Mouse (Mus musculus) T-cell, adult 66 days (primary cell): ENCODE measurements around the gene Cntn1. TPM values are rescaled to one million over a fixed set of nuclear protein-coding genes. Genes with fewer than 3 reads are reported as not detected.

ENCODE experiments used
- total RNA-seq, 2 experiments: library from RNA; stranded (reverse); gene quantifications; 3 replicates in 1 of 2; 4 replicates in 1 of 2; pipeline ENCODE4 v1.2.4; 2023

Gene Cntn1
- not detected for total RNA-seq

GRCm38 (mm10) chr15:92050996-92051352, at the start of gene Cntn1:
TSS of gene Cntn1 (plus strand) at chr15:92051165.

Other genes starting within 250 kb of the Cntn1 start
- not detected for gene Smgc, start 212.9 kb upstream of the Cntn1 start, total RNA-seq